Mouse (Mus musculus): ENCODE data around the gene Qk. TPM values are rescaled to one million over a fixed set of nuclear protein-coding genes. Genes with fewer than 3 reads are reported as not detected.

The Qk gene
- polyA plus RNA-seq, 1 experiment from 2014 or later = 41.2 TPM

GRCm38 (mm10) chr17:10240081-10240480 is 79.6 kb downstream of the Qk start:
- Histone ChIP-seq H3K4me2 (ENCODE audit: low read length) (no peak overlapping the region), H3K27ac (ENCODE audit: low read length) (no peak overlapping the region), H3K9me3 (replicated peaks; ENCODE audit: control insufficient read depth, low read length, poor library complexity, severe bottlenecking) (no peaks in the 10 kb centered on the region), H3K4me3 (ENCODE audit: low read depth, low read length) (no peak overlapping the region), H3K9ac (ENCODE audit: low read depth, low read length) (no peak overlapping the region), H3K4me1 (ENCODE audit: control insufficient read depth, insufficient read depth, low read length) (peaks cover 14% of the 10 kb centered on the region), H3K36me3 (ENCODE audit: control insufficient read depth, insufficient read depth, low read length) (no peaks in the 10 kb centered on the region), H3K27me3 (ENCODE audit: control insufficient read depth, insufficient read depth, low read depth, low read length) (no peaks in the 10 kb centered on the region)
- 90% methylated on average over 1 of the region's 1 CpGs for WGBS
- no peak for ATAC-seq

DNA sequence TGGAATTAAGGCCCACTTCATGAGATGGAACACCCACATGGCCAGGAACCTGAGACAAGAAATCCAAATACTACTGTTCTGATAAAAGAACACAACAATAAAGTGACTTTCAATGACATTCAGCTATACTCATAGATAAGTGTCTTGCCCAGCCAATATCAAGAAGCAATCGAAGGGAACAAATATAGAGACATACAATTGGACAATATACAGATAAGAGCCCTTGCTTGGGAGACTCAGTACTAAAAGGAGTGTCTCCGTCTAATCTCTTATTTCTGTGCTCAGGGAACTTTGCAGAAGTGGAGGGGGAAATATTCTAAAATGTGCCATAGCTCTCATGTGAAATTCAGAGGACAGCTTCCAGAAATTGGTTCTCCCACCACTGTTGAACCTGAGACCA is 83.1 kb downstream of the Qk start:
- Histone ChIP-seq H3K9ac (ENCODE audit: low read depth, low read length) (no peak overlapping the region), H3K27me3 (ENCODE audit: control insufficient read depth, insufficient read depth, low read depth, low read length) (no peaks in the 10 kb centered on the region), H3K36me3 (ENCODE audit: control insufficient read depth, insufficient read depth, low read length) (no peaks in the 10 kb centered on the region), H3K4me2 (ENCODE audit: low read length) (no peak overlapping the region), H3K4me1 (ENCODE audit: control insufficient read depth, insufficient read depth, low read length) (peaks cover 6% of the 10 kb centered on the region; the same call in 1 of the 2 replicates), H3K9me3 (replicated peaks; ENCODE audit: control insufficient read depth, low read length, poor library complexity, severe bottlenecking) (no peaks in the 10 kb centered on the region), H3K4me3 (ENCODE audit: low read depth, low read length) (no peak overlapping the region), H3K27ac (ENCODE audit: low read length) (no peak overlapping the region)
- ATAC-seq = no peak
- WGBS = 97% methylated on average over 2 of the region's 2 CpGs

DNA sequence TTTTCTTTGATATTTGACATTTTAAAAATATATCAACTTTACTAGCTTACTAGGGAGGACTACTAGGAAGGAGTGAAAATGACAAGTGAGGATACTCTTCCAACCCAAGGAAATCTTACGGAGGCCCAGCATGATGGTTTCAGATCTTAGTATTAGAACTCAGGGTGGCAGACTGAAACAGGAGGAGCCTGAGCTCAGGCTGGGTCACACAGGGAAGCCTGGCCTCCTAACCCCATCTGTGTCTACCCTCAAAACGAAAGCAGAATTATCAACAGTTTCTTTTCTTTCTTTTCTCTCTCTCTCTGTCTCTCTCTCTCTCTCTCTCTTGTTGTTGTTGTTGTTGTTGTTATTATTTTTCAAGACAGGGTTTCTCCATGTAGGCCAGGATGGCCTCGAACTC is 87.2 kb downstream of the Qk start:
- Histone ChIP-seq H3K4me2 (ENCODE audit: low read length) (no peak overlapping the region), H3K27ac (ENCODE audit: low read length) (no peak overlapping the region), H3K9me3 (replicated peaks; ENCODE audit: control insufficient read depth, low read length, poor library complexity, severe bottlenecking) (no peaks in the 10 kb centered on the region), H3K9ac (ENCODE audit: low read depth, low read length) (no peak overlapping the region), H3K4me3 (ENCODE audit: low read depth, low read length) (no peak overlapping the region), H3K4me1 (ENCODE audit: control insufficient read depth, insufficient read depth, low read length) (0 out of 2 replicates have a peak, but pooled peaks cover 2% of the 10 kb centered on the region), H3K27me3 (ENCODE audit: control insufficient read depth, insufficient read depth, low read depth, low read length) (no peaks in the 10 kb centered on the region), H3K36me3 (ENCODE audit: control insufficient read depth, insufficient read depth, low read length) (no peaks in the 10 kb centered on the region)
- ATAC-seq = no peak
- 90% methylated on average over 3 of the region's 3 CpGs for WGBS

DNA sequence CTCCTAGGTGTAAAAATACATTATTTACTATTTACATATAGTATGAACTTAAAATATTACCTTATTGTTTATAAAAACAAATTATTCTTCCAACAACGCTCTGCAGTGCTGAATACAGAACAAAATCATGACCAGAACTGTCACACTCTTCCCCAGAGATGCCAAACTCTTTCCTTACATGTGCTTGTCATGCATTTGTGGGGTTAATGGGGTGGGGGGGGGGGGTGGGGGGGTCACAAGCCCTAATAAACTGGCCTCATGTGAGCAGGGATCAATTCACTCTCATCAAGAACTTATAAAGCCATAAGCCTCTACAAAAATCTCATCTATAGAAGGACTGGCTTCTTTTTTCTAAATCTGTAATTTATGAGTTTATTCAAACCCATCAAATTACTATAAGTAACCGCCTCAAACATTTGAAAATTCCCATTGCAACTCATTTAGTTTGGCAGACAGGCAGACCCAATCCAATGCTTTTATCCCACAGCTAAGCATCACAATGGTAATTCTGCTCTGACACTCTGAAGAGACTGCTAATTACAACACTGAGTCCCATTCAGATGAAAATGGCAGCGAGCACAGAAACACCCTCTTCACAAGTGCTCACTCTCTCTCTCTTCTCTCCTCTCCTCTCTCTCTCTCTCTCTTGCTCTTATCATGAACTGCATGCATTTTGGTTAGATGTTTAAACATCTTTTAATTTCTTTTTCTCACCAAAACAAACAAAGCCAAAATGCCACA is 91.7 kb downstream of the Qk start:
- H3K27ac ChIP-seq (ENCODE audit: low read length) = 0 out of 2 replicates have a peak overlapping the region, but pooled peaks have one; percentile 24
- H3K4me2 ChIP-seq (ENCODE audit: low read length) = no peak overlapping the region
- no peaks in the 10 kb centered on the region for H3K36me3 ChIP-seq (ENCODE audit: control insufficient read depth, insufficient read depth, low read length)
- no peak overlapping the region for H3K4me3 ChIP-seq (ENCODE audit: low read depth, low read length)
- ATAC-seq = no peak
- H3K27me3 ChIP-seq (ENCODE audit: control insufficient read depth, insufficient read depth, low read depth, low read length) = no peaks in the 10 kb centered on the region
- peaks cover 5% of the 10 kb centered on the region; the same call in 1 of the 2 replicates for H3K4me1 ChIP-seq (ENCODE audit: control insufficient read depth, insufficient read depth, low read length)
- 33% methylated on average over 3 of the region's 3 CpGs for WGBS
- H3K9ac ChIP-seq (ENCODE audit: low read depth, low read length) = no peak overlapping the region
- H3K9me3 ChIP-seq (replicated peaks; ENCODE audit: control insufficient read depth, low read length, poor library complexity, severe bottlenecking) = no peaks in the 10 kb centered on the region

DNA sequence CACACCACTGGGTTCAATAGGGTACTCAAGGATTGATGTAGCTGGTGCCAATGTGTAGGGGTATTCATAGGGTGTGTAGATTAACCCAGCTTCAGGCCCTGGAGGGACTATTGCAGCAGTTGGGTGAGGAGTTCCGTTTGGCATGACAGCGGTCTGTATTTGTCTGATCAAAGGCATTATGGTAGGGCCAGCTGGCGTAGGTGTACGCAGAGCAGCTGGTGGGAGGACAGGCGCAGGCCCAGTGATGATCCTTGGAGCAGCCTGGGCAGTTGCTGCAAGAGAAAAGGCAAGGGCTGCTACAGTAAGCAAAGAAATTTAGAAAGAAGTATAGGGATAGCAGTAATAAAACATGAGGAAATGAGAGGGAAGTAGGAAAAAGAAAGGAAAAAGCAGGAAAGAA is 103.5 kb downstream of the Qk start:
- Histone ChIP-seq H3K36me3 (ENCODE audit: control insufficient read depth, insufficient read depth, low read length) (no peaks in the 10 kb centered on the region), H3K4me2 (ENCODE audit: low read length) (no peak overlapping the region), H3K27ac (ENCODE audit: low read length) (no peak overlapping the region), H3K4me1 (ENCODE audit: control insufficient read depth, insufficient read depth, low read length) (peaks cover 2% of the 10 kb centered on the region; the same call in 1 of the 2 replicates), H3K9ac (ENCODE audit: low read depth, low read length) (no peak overlapping the region), H3K4me3 (ENCODE audit: low read depth, low read length) (no peak overlapping the region), H3K27me3 (ENCODE audit: control insufficient read depth, insufficient read depth, low read depth, low read length) (no peaks in the 10 kb centered on the region), H3K9me3 (replicated peaks; ENCODE audit: control insufficient read depth, low read length, poor library complexity, severe bottlenecking) (no peaks in the 10 kb centered on the region)
- 67% methylated on average over 5 of the region's 5 CpGs for WGBS
- no peak for ATAC-seq

DNA sequence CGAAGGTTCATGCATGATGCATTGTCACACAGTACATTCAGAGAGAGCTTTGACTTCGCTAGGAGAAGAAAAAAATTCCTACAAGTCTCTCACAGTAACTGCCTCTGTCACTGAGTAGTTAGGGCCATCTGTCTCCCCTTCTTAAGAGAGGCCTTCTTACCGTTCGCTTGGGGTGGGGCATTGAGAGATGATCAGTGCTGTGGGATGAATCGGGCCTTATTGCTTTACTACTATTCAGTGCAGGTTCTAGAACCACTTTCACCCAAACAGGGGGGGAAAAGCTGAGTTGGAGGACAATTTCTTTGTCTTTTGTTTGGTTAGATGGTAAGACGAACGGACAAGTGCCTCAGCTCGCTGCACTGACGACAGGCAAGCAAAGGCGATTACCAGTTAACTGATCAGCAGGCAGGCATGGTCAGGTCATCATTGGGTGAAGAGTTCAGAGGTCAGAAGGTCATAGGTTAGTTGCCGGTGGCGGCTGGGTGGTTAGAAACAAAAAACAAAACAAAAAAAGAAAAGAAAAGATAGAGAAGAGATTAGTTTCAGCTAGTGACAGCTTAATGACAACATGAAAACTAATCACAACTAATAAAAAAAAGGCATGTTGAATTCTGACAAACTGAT is 110.4 kb downstream of the Qk start:
- Histone ChIP-seq H3K36me3 (ENCODE audit: control insufficient read depth, insufficient read depth, low read length) (peaks cover 4% of the 10 kb centered on the region; the same call in 1 of the 2 replicates), H3K9me3 (replicated peaks; ENCODE audit: control insufficient read depth, low read length, poor library complexity, severe bottlenecking) (no peaks in the 10 kb centered on the region), H3K9ac (ENCODE audit: low read depth, low read length) (no peak overlapping the region), H3K4me3 (ENCODE audit: low read depth, low read length) (no peak overlapping the region), H3K4me1 (ENCODE audit: control insufficient read depth, insufficient read depth, low read length) (no peaks in the 10 kb centered on the region), H3K4me2 (ENCODE audit: low read length) (no peak overlapping the region), H3K27me3 (ENCODE audit: control insufficient read depth, insufficient read depth, low read depth, low read length) (no peaks in the 10 kb centered on the region), H3K27ac (ENCODE audit: low read length) (no peak overlapping the region)
- WGBS = 13% methylated on average over 12 of the region's 12 CpGs
- ATAC-seq = no peak

DNA sequence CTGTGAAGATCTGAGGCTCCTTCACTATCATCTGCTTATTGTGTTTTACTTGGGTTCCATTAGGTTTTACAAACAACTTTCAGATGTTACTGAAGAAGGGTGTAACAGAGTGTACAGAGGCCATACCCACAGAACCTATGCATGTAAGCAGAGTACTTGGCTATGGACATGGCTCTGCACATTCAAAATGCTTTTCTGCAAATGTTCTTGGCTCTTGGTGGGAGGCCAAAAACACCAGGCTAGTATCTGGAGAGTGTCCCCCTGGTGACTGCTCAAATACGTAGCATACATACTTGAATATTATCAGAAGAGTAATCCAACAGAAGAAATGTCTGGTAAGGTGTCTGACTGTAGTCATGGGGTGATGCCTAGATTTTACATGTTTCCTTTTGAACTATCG is 121.0 kb downstream of the Qk start:
- H3K4me2 ChIP-seq (ENCODE audit: low read length) = no peak overlapping the region
- no peak overlapping the region for H3K9ac ChIP-seq (ENCODE audit: low read depth, low read length)
- no peaks in the 10 kb centered on the region for H3K4me1 ChIP-seq (ENCODE audit: control insufficient read depth, insufficient read depth, low read length)
- H3K27me3 ChIP-seq (ENCODE audit: control insufficient read depth, insufficient read depth, low read depth, low read length) = no peaks in the 10 kb centered on the region
- WGBS = 88% methylated on average over 2 of the region's 2 CpGs
- ATAC-seq = no peak
- H3K4me3 ChIP-seq (ENCODE audit: low read depth, low read length) = no peak overlapping the region
- no peak overlapping the region for H3K27ac ChIP-seq (ENCODE audit: low read length)
- H3K36me3 ChIP-seq (ENCODE audit: control insufficient read depth, insufficient read depth, low read length) = no peaks in the 10 kb centered on the region
- no peaks in the 10 kb centered on the region for H3K9me3 ChIP-seq (replicated peaks; ENCODE audit: control insufficient read depth, low read length, poor library complexity, severe bottlenecking)

- no peak overlapping the region for H3K4me3 ChIP-seq (ENCODE audit: low read depth, low read length)
- H3K4me2 ChIP-seq (ENCODE audit: low read length) = no peak overlapping the region
- ATAC-seq = no peak
- no peak overlapping the region for H3K9ac ChIP-seq (ENCODE audit: low read depth, low read length)
- H3K27ac ChIP-seq (ENCODE audit: low read length) = no peak overlapping the region
- no peaks in the 10 kb centered on the region for H3K36me3 ChIP-seq (ENCODE audit: control insufficient read depth, insufficient read depth, low read length)
- no peaks in the 10 kb centered on the region for H3K4me1 ChIP-seq (ENCODE audit: control insufficient read depth, insufficient read depth, low read length)
- 87% methylated on average over 3 of the region's 3 CpGs for WGBS
- no peaks in the 10 kb centered on the region for H3K9me3 ChIP-seq (replicated peaks; ENCODE audit: control insufficient read depth, low read length, poor library complexity, severe bottlenecking)
- H3K27me3 ChIP-seq (ENCODE audit: control insufficient read depth, insufficient read depth, low read depth, low read length) = no peaks in the 10 kb centered on the region
Measured at GRCm38 (mm10) chr17:10198231-10198630, 121.4 kb downstream of the Qk start.

- H3K4me2 ChIP-seq (ENCODE audit: low read length) = no peak overlapping the region
- no peak overlapping the region for H3K27ac ChIP-seq (ENCODE audit: low read length)
- no peaks in the 10 kb centered on the region for H3K4me1 ChIP-seq (ENCODE audit: control insufficient read depth, insufficient read depth, low read length)
- no peak overlapping the region for H3K9ac ChIP-seq (ENCODE audit: low read depth, low read length)
- H3K9me3 ChIP-seq (replicated peaks; ENCODE audit: control insufficient read depth, low read length, poor library complexity, severe bottlenecking) = no peaks in the 10 kb centered on the region
- WGBS = 97% methylated on average over 6 of the region's 6 CpGs
- no peak for ATAC-seq
- H3K36me3 ChIP-seq (ENCODE audit: control insufficient read depth, insufficient read depth, low read length) = no peaks in the 10 kb centered on the region
- no peak overlapping the region for H3K4me3 ChIP-seq (ENCODE audit: low read depth, low read length)
- H3K27me3 ChIP-seq (ENCODE audit: control insufficient read depth, insufficient read depth, low read depth, low read length) = no peaks in the 10 kb centered on the region
Measured at GRCm38 (mm10) chr17:10195703-10196102, 124.0 kb downstream of the Qk start.

Data from midbrain, embryonic 16.5 days (tissue).